Mouse (Mus musculus) cerebellum, postnatal 14 days (tissue): ENCODE measurements around the gene Plekhg1.

Source experiments
- DNase-seq, 2 experiments: peaks; one replicate each; pipeline ENCODE4 v3.0.0; 2021; ENCODE audit warnings: mixed read lengths in 2 of 2

Plekhg1 gene

GRCm38 (mm10) chr10:3830618-3831017 is 90.5 kb downstream of the Plekhg1 start:
- no peak for DNase-seq

- DNase-seq: peak in 1 of 2 experiments; percentile 14
Observed at GRCm38 (mm10) chr10:3831597-3832351, 91.6 kb downstream of the Plekhg1 start.

- DNase-seq: no peak
Observed at GRCm38 (mm10) chr10:3834060-3834459, 93.9 kb downstream of the Plekhg1 start.

- DNase-seq: no peak
Observed at GRCm38 (mm10) chr10:3834678-3835077, 94.5 kb downstream of the Plekhg1 start.

GRCm38 (mm10) chr10:3835616-3836015 is 95.5 kb downstream of the Plekhg1 start:
- DNase-seq: no peak

- DNase-seq: no peak
Observed at GRCm38 (mm10) chr10:3839748-3840432, 99.7 kb downstream of the Plekhg1 start.

GRCm38 (mm10) chr10:3844430-3844829 is 104.3 kb downstream of the Plekhg1 start:
- no peak for DNase-seq

- no peak for DNase-seq
Observed at GRCm38 (mm10) chr10:3847021-3847420, 106.9 kb downstream of the Plekhg1 start.

GRCm38 (mm10) chr10:3851461-3851860 is 111.3 kb downstream of the Plekhg1 start:
- DNase-seq: no peak

- no peak for DNase-seq
Observed at GRCm38 (mm10) chr10:3852733-3853132, 112.6 kb downstream of the Plekhg1 start.

- no peak for DNase-seq
Observed at GRCm38 (mm10) chr10:3857912-3858311, 117.7 kb downstream of the Plekhg1 start.

- DNase-seq: no peak
Observed at GRCm38 (mm10) chr10:3858437-3858836, 118.3 kb downstream of the Plekhg1 start.

- no peak for DNase-seq
Observed at GRCm38 (mm10) chr10:3858961-3859714, 119.0 kb downstream of the Plekhg1 start.

GRCm38 (mm10) chr10:3863411-3864195 is 123.4 kb downstream of the Plekhg1 start:
- DNase-seq: no peak

- no peak for DNase-seq
Observed at GRCm38 (mm10) chr10:3864196-3864540, 124.0 kb downstream of the Plekhg1 start.

- DNase-seq: no peak
Observed at GRCm38 (mm10) chr10:3867298-3867697, 127.1 kb downstream of the Plekhg1 start.

GRCm38 (mm10) chr10:3870828-3871227 is 130.7 kb downstream of the Plekhg1 start:
- DNase-seq: no peak

- DNase-seq: no peak
Observed at GRCm38 (mm10) chr10:3873467-3873866, 133.3 kb downstream of the Plekhg1 start.

GRCm38 (mm10) chr10:3877852-3878535 is 137.8 kb downstream of the Plekhg1 start:
- no peak for DNase-seq

- no peak for DNase-seq
Observed at GRCm38 (mm10) chr10:3881179-3881578, 141.0 kb downstream of the Plekhg1 start.

- no peak for DNase-seq
Observed at GRCm38 (mm10) chr10:3888510-3888909, 148.3 kb downstream of the Plekhg1 start.
